Mouse (Mus musculus): ENCODE data around the gene Rbpms2.

GRCm38 (mm10) chr9:65636926-65637325 lies 7.5 kb downstream of the Rbpms2 start:
- TF ChIP-seq CTCF (IDR thresholded peaks at IDR 0.05; ENCODE audit: low read depth, low read length) (no peak), GATA1 (IDR thresholded peaks at IDR 0.05; ENCODE audit: borderline replicate concordance, low read length) (no peak), GATA2 (IDR thresholded peaks at IDR 0.05; ENCODE audit: borderline replicate concordance, low read depth, low read length) (no peak), TAL1 (conservative IDR thresholded peaks at IDR 0.05; ENCODE audit: low read depth, low read length) (no peak), POLR2AphosphoS5 (IDR thresholded peaks at IDR 0.05; ENCODE audit: insufficient replicate concordance, low read depth, low read length) (no peak)
